Mouse (Mus musculus) kidney, embryonic 16.5 days (tissue): ENCODE data around the gene Ttc7. TPM values are rescaled to one million over a fixed set of nuclear protein-coding genes. Genes with fewer than 3 reads are reported as not detected.
A peak's percentile ranks its signal among the peaks of the same experiment; 100 is the strongest.
"Not testable (repeated sequence)": the region's sequence is repeated elsewhere in the genome, so short reads cannot be mapped to it uniquely, and the experiment has no call there.

Experiments
- ATAC-seq: fragments of 200-750 bp; cut with Nextera tagmentation; 2 replicates; pipeline ENCODE4 v1.8.0; 2017; ENCODE audit warnings: moderate TSS enrichment; ENCODE audit not compliant: low FRiP score, low TSS enrichment
- H3K27ac ChIP-seq: fragments of 300-500 bp; sonication (generic); 2 replicates; pipeline ENCODE4 v1.5.1; 2014; ENCODE audit warnings: low read length
- H3K27me3 ChIP-seq: fragments of 300-500 bp; sonication (generic); 2 replicates; pipeline ENCODE4 v1.6.1; 2014; ENCODE audit warnings: low read length, control low read depth, mixed read lengths; ENCODE audit not compliant: insufficient read depth
- H3K36me3 ChIP-seq: fragments of 300-500 bp; sonication (generic); 2 replicates; pipeline ENCODE4 v1.6.1; 2014; ENCODE audit warnings: low read length, control low read depth, mixed read lengths; ENCODE audit not compliant: insufficient read depth
- H3K4me1 ChIP-seq: fragments of 300-500 bp; sonication (generic); 2 replicates; pipeline ENCODE4 v1.6.1; 2014; ENCODE audit warnings: low read length, control low read depth, mixed read lengths; ENCODE audit not compliant: insufficient read depth
- H3K4me2 ChIP-seq: fragments of 300-500 bp; sonication (generic); replicated peaks from 2 replicates; pipeline ENCODE4 v1.6.1; 2014; ENCODE audit warnings: low read depth, low read length
- H3K4me3 ChIP-seq: fragments of 300-500 bp; sonication (generic); 2 replicates; pipeline ENCODE4 v1.5.1; 2014; ENCODE audit warnings: mild to moderate bottlenecking, low read length
- H3K9ac ChIP-seq: fragments of 300-500 bp; sonication (generic); replicated peaks from 2 replicates; pipeline ENCODE4 v1.6.1; 2014; ENCODE audit warnings: low read length
- H3K9me3 ChIP-seq: fragments of 300-500 bp; sonication (generic); 2 replicates; pipeline ENCODE4 v1.6.1; 2016; ENCODE audit warnings: low read length, control low read depth
- WGBS: fragments of 180-500 bp; shearing (Covaris S2); extraction: QIAGEN DNeasy Blood & Tissue Kit; methylation state at CpG from one replicate; pipeline ENCODE4 v1.1.7; 2014; 5-methylcytosine and 5-hydroxymethylcytosine counted together
- polyA plus RNA-seq: library from polyadenylated mRNA; unstranded; fragments of >200 nt; fragmentation: Nextera tagmentation; extraction: Ambion mirVana; gene quantifications from 2 replicates; pipeline ENCODE4 v1.2.1, GENCODE M21; 2015

Ttc7 gene
- polyA plus RNA-seq, 1 experiment from 2014 or later = 8.7 TPM

- not testable (repeated sequence) for H3K4me3 ChIP-seq, H3K27ac ChIP-seq, H3K9ac ChIP-seq, H3K4me2 ChIP-seq, H3K27me3 ChIP-seq, H3K9me3 ChIP-seq, ATAC-seq, H3K36me3 ChIP-seq, H3K4me1 ChIP-seq
- 67% methylated on average over 1 of the region's 1 CpGs for WGBS
These were observed 14.0 kb downstream of the Ttc7 start for GRCm38 (mm10) chr17:87296701-87297100.

- H3K36me3 ChIP-seq = no peaks in the 10 kb centered on the region
- 56% methylated on average over 6 of the region's 6 CpGs for WGBS
- no peaks in the 10 kb centered on the region for H3K9me3 ChIP-seq
- no peak overlapping the region for H3K4me2 ChIP-seq
- peaks cover 18% of the 10 kb centered on the region for H3K4me1 ChIP-seq
- no peak overlapping the region for H3K4me3 ChIP-seq
- no peak overlapping the region for H3K9ac ChIP-seq
- no peak for ATAC-seq
- no peaks in the 10 kb centered on the region for H3K27me3 ChIP-seq
- H3K27ac ChIP-seq = no peak overlapping the region
These were observed 16.3 kb downstream of the Ttc7 start for GRCm38 (mm10) chr17:87298944-87299343.

GRCm38 (mm10) chr17:87300340-87300739 is 17.7 kb downstream of the Ttc7 start:
- H3K9ac ChIP-seq = no peak overlapping the region
- no peaks in the 10 kb centered on the region for H3K36me3 ChIP-seq
- no peak overlapping the region for H3K27ac ChIP-seq
- no peak overlapping the region for H3K4me2 ChIP-seq
- no peak overlapping the region for H3K4me3 ChIP-seq
- no peak for ATAC-seq
- H3K27me3 ChIP-seq = no peaks in the 10 kb centered on the region
- 83% methylated on average over 10 of the region's 10 CpGs for WGBS
- no peaks in the 10 kb centered on the region for H3K9me3 ChIP-seq
- peaks cover 18% of the 10 kb centered on the region for H3K4me1 ChIP-seq

GRCm38 (mm10) chr17:87301607-87302006 is 18.9 kb downstream of the Ttc7 start:
- not testable (repeated sequence) for H3K4me3 ChIP-seq, H3K4me2 ChIP-seq, H3K9me3 ChIP-seq, H3K27ac ChIP-seq, ATAC-seq, H3K36me3 ChIP-seq, H3K9ac ChIP-seq, H3K27me3 ChIP-seq
- H3K4me1 ChIP-seq = peaks cover 18% of the 10 kb centered on the region
- 89% methylated on average over 9 of the region's 9 CpGs for WGBS

- Histone ChIP-seq H3K4me2 (no peak overlapping the region), H3K9me3 (no peaks in the 10 kb centered on the region), H3K27ac (peak overlapping the region; percentile 75), H3K4me1 (peaks cover 22% of the 10 kb centered on the region), H3K36me3 (no peaks in the 10 kb centered on the region), H3K9ac (peak overlapping the region; percentile 28; the same call in 1 of the 2 replicates), H3K27me3 (no peaks in the 10 kb centered on the region), H3K4me3 (no peak overlapping the region)
- WGBS = 61% methylated on average over 13 of the region's 13 CpGs
- peak; percentile 36; the same call in 1 of the 2 replicates for ATAC-seq
These were observed 19.5 kb downstream of the Ttc7 start for GRCm38 (mm10) chr17:87302014-87302794.

GRCm38 (mm10) chr17:87304151-87304894 is 21.6 kb downstream of the Ttc7 start:
- peaks cover 13% of the 10 kb centered on the region for H3K4me1 ChIP-seq
- H3K27ac ChIP-seq = no peak overlapping the region
- no peaks in the 10 kb centered on the region for H3K27me3 ChIP-seq
- H3K4me3 ChIP-seq = no peak overlapping the region
- H3K4me2 ChIP-seq = no peak overlapping the region
- WGBS = 69% methylated on average over 11 of the region's 11 CpGs
- H3K9ac ChIP-seq = no peak overlapping the region
- H3K36me3 ChIP-seq = no peaks in the 10 kb centered on the region
- no peaks in the 10 kb centered on the region for H3K9me3 ChIP-seq
- ATAC-seq = no peak

GRCm38 (mm10) chr17:87305065-87305464 is 22.4 kb downstream of the Ttc7 start:
- H3K36me3 ChIP-seq = no peaks in the 10 kb centered on the region
- no peak overlapping the region for H3K4me3 ChIP-seq
- H3K9ac ChIP-seq = no peak overlapping the region
- no peak for ATAC-seq
- no peak overlapping the region for H3K4me2 ChIP-seq
- no peak overlapping the region for H3K27ac ChIP-seq
- H3K9me3 ChIP-seq = no peaks in the 10 kb centered on the region
- peaks cover 13% of the 10 kb centered on the region for H3K4me1 ChIP-seq
- 94% methylated on average over 8 of the region's 8 CpGs for WGBS
- H3K27me3 ChIP-seq = no peaks in the 10 kb centered on the region

GRCm38 (mm10) chr17:87306746-87307145 is 24.1 kb downstream of the Ttc7 start:
- H3K4me3 ChIP-seq = no peak overlapping the region
- WGBS = 35% methylated on average over 8 of the region's 8 CpGs
- ATAC-seq = no peak
- H3K9ac ChIP-seq = peak overlapping the region; percentile 9; the same call in 1 of the 2 replicates
- no peak overlapping the region for H3K4me2 ChIP-seq
- H3K36me3 ChIP-seq = no peaks in the 10 kb centered on the region
- 0 out of 2 replicates have a peak overlapping the region, but pooled peaks have one; percentile 6 for H3K27ac ChIP-seq
- no peaks in the 10 kb centered on the region for H3K9me3 ChIP-seq
- H3K27me3 ChIP-seq = no peaks in the 10 kb centered on the region
- H3K4me1 ChIP-seq = peaks cover 13% of the 10 kb centered on the region

- ATAC-seq = no peak
- Histone ChIP-seq H3K9me3 (no peaks in the 10 kb centered on the region), H3K36me3 (no peaks in the 10 kb centered on the region), H3K4me3 (no peak overlapping the region), H3K9ac (no peak overlapping the region), H3K27ac (no peak overlapping the region), H3K27me3 (no peaks in the 10 kb centered on the region), H3K4me2 (no peak overlapping the region), H3K4me1 (peaks cover 24% of the 10 kb centered on the region)
- 80% methylated on average over 12 of the region's 12 CpGs for WGBS
These were observed 26.5 kb downstream of the Ttc7 start for GRCm38 (mm10) chr17:87309073-87309788.
